Mouse (Mus musculus): ENCODE results near the gene Telo2. TPM values are rescaled to one million over a fixed set of nuclear protein-coding genes. Genes with fewer than 3 reads are reported as not detected.

Gene Telo2
- polyA plus RNA-seq, 1 experiment from 2014 or later: 8.7 TPM

GRCm38 (mm10) chr17:25123979-25124378 lies 8.2 kb upstream of the Telo2 start:
- H3K4me3 ChIP-seq (ENCODE audit: low read depth, low read length): no peak overlapping the region
- no peaks in the 10 kb centered on the region for H3K27me3 ChIP-seq (replicated peaks; ENCODE audit: control insufficient read depth, insufficient read depth, low read length)
- no peaks in the 10 kb centered on the region for H3K4me1 ChIP-seq (replicated peaks; ENCODE audit: control insufficient read depth, insufficient read depth, low read length)
- no peaks in the 10 kb centered on the region for H3K36me3 ChIP-seq (ENCODE audit: control insufficient read depth, insufficient read depth)
- no peak overlapping the region for H3K4me2 ChIP-seq (replicated peaks; ENCODE audit: low read depth)
- H3K9ac ChIP-seq (ENCODE audit: low read depth, low read length): no peak overlapping the region
- TF ChIP-seq CTCF (IDR thresholded peaks at IDR 0.05; ENCODE audit: low read depth): peak; percentile 61
- H3K9me3 ChIP-seq (ENCODE audit: control insufficient read depth): no peaks in the 10 kb centered on the region
- H3K27ac ChIP-seq (ENCODE audit: low read depth, low read length): no peak overlapping the region
- WGBS: 25% methylated on average over 7 of the region's 7 CpGs
- no peak for ATAC-seq

- Histone ChIP-seq H3K27ac (ENCODE audit: low read depth, low read length) (no peak within 1 kb of the TSS), H3K36me3 (ENCODE audit: control insufficient read depth, insufficient read depth) (no peaks in the 10 kb centered on the region), H3K4me1 (replicated peaks; ENCODE audit: control insufficient read depth, insufficient read depth, low read length) (no peaks in the 10 kb centered on the region; the same call in 1 of the 2 replicates), H3K9me3 (ENCODE audit: control insufficient read depth) (no peaks in the 10 kb centered on the region), H3K4me3 (ENCODE audit: low read depth, low read length) (no peak within 1 kb of the TSS), H3K27me3 (replicated peaks; ENCODE audit: control insufficient read depth, insufficient read depth, low read length) (no peaks in the 10 kb centered on the region), H3K4me2 (replicated peaks; ENCODE audit: low read depth) (no peak within 1 kb of the TSS), H3K9ac (ENCODE audit: low read depth, low read length) (no peak within 1 kb of the TSS)
- TF ChIP-seq CTCF (IDR thresholded peaks at IDR 0.05; ENCODE audit: low read depth): no peak
- no peak for ATAC-seq
- 37% methylated on average over 3 of the region's 3 CpGs for WGBS
These were observed 4.6 kb upstream of the Telo2 start, which contains the start of gene Ptx4 for GRCm38 (mm10) chr17:25120406-25120805. TSS of gene Ptx4 (plus strand) at chr17:25120760.

DNA sequence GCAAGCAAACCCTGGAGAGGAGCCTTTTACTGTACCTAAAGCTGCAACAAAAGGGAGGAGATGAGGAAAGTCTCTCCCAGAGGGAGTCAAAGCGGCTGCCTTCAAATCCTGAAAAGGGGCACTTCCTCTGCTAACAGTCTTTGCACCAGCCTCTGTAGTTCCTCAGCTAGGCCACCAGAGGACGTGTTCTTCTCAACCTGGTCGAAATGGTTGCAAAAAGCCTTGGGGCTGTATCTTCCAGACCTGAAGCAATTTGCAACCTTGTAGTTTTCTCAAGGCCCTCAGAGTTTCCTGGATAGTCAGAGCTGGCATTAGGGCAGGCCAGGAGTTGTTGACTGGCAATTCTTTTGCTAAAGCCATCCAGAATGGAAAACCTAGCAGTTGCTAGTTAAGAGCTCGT lies 1.5 kb upstream of the Telo2 start:
- no peak overlapping the region for H3K4me3 ChIP-seq (ENCODE audit: low read depth, low read length)
- TF ChIP-seq CTCF (IDR thresholded peaks at IDR 0.05; ENCODE audit: low read depth): peak; percentile 54

DNA sequence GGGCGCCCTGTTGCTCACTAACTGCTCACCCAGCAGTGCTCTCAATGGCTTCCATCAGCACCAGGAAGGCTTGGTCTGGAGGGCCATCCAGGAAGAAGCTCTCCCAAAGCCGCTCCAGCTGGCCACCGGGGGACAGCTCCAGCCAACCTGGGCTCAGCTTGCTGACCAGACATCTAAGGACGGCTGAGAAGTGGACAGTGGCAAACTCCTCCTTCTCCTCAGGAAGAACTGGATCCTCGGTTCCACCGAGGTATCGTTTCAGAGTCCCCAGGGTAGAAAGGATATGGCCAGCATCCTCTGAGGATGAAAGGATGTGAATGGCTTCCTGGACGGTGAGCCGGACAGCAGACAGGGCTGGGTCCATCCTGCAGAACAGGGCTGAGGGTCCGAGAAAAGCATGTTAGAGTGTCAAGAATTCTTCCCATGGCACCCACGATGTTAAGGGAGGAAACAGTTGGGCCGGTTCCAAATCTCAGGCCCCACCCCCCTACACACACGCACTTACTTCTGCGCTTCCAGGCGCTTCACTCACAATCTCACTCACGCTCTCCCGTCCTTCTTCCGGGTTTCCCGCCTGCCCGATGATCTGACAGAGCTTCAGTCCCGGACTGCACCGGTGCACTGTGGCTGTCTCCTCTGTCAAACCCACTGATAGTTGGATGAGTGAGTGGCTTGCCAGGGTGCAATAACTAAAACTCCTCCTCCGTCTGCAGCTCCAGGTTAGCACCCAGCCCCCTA lies 690 bp downstream of the Telo2 start:
- H3K4me2 ChIP-seq (replicated peaks; ENCODE audit: low read depth): peak overlapping the region; percentile 91
- WGBS: 8% methylated on average over 23 of the region's 23 CpGs
- H3K4me3 ChIP-seq (ENCODE audit: low read depth, low read length): peak overlapping the region; percentile 49
- TF ChIP-seq CTCF (IDR thresholded peaks at IDR 0.05; ENCODE audit: low read depth): no peak
- peak overlapping the region; percentile 89; the same call in 1 of the 2 replicates for H3K27ac ChIP-seq (ENCODE audit: low read depth, low read length)
- H3K9ac ChIP-seq (ENCODE audit: low read depth, low read length): peak overlapping the region; percentile 57
- no peaks in the 10 kb centered on the region; the same call in 1 of the 2 replicates for H3K4me1 ChIP-seq (replicated peaks; ENCODE audit: control insufficient read depth, insufficient read depth, low read length)
- H3K9me3 ChIP-seq (ENCODE audit: control insufficient read depth): no peaks in the 10 kb centered on the region
- H3K27me3 ChIP-seq (replicated peaks; ENCODE audit: control insufficient read depth, insufficient read depth, low read length): no peaks in the 10 kb centered on the region
- peaks cover 9% of the 10 kb centered on the region; the same call in 1 of the 2 replicates for H3K36me3 ChIP-seq (ENCODE audit: control insufficient read depth, insufficient read depth)
- peak; percentile 48 for ATAC-seq

More for the DNA sequence above, 1.5 kb upstream of the Telo2 start:
- ATAC-seq: no peak
- 37% methylated on average over 4 of the region's 4 CpGs for WGBS
- Histone ChIP-seq H3K27ac (ENCODE audit: low read depth, low read length) (no peak overlapping the region), H3K9ac (ENCODE audit: low read depth, low read length) (no peak overlapping the region), H3K4me2 (replicated peaks; ENCODE audit: low read depth) (no peak overlapping the region), H3K36me3 (ENCODE audit: control insufficient read depth, insufficient read depth) (no peaks in the 10 kb centered on the region), H3K4me1 (replicated peaks; ENCODE audit: control insufficient read depth, insufficient read depth, low read length) (no peaks in the 10 kb centered on the region; the same call in 1 of the 2 replicates), H3K27me3 (replicated peaks; ENCODE audit: control insufficient read depth, insufficient read depth, low read length) (no peaks in the 10 kb centered on the region), H3K9me3 (ENCODE audit: control insufficient read depth) (no peaks in the 10 kb centered on the region)

GRCm38 (mm10) chr17:25112423-25112810 lies 3.4 kb downstream of the Telo2 start:
- H3K4me1 ChIP-seq (replicated peaks; ENCODE audit: control insufficient read depth, insufficient read depth, low read length): no peaks in the 10 kb centered on the region; the same call in 1 of the 2 replicates
- H3K27ac ChIP-seq (ENCODE audit: low read depth, low read length): no peak overlapping the region
- H3K4me3 ChIP-seq (ENCODE audit: low read depth, low read length): no peak overlapping the region
- no peak for ATAC-seq
- H3K27me3 ChIP-seq (replicated peaks; ENCODE audit: control insufficient read depth, insufficient read depth, low read length): no peaks in the 10 kb centered on the region
- no peak overlapping the region for H3K4me2 ChIP-seq (replicated peaks; ENCODE audit: low read depth)
- TF ChIP-seq CTCF (IDR thresholded peaks at IDR 0.05; ENCODE audit: low read depth): no peak
- 80% methylated on average over 3 of the region's 3 CpGs for WGBS
- no peaks in the 10 kb centered on the region for H3K9me3 ChIP-seq (ENCODE audit: control insufficient read depth)
- no peak overlapping the region for H3K9ac ChIP-seq (ENCODE audit: low read depth, low read length)
- H3K36me3 ChIP-seq (ENCODE audit: control insufficient read depth, insufficient read depth): peaks cover 27% of the 10 kb centered on the region; the same call in 1 of the 2 replicates

DNA sequence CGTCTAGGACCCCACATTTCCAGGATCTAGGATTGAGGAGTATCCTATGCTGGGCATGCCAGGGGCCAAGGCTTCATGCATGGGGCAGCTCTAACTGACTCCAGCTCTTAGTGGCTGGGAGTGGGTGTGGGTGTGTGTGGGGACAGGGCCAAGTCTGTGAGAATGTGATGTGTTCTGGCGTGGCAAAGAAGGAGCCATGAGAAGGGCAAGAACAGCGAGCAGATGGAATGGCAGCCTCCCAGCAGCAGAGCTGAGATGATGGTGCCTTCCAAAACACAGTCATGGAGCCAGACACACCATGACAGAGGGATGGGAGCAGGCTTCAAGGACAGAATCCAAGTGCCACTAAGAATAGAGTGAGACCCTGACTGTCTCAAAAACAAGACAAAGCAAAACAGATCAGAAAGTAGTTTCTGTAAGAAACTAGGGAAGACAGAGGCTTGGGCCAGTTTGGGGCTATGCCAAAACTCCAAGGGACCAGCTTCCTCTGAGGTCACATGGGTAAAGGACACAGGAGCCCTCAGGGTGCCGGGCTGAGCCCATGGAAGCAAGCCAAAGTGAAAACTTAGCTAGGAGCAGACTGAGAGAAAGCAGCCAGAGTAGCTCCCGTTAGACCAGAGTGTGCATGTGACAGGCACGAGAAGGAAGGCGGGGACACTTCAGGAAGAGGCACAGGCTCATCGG lies 3.9 kb downstream of the Telo2 start:
- Histone ChIP-seq H3K36me3 (ENCODE audit: control insufficient read depth, insufficient read depth) (peaks cover 32% of the 10 kb centered on the region; the same call in 1 of the 2 replicates), H3K4me2 (replicated peaks; ENCODE audit: low read depth) (no peak overlapping the region), H3K27me3 (replicated peaks; ENCODE audit: control insufficient read depth, insufficient read depth, low read length) (no peaks in the 10 kb centered on the region), H3K9ac (ENCODE audit: low read depth, low read length) (no peak overlapping the region), H3K4me3 (ENCODE audit: low read depth, low read length) (no peak overlapping the region), H3K27ac (ENCODE audit: low read depth, low read length) (no peak overlapping the region), H3K9me3 (ENCODE audit: control insufficient read depth) (no peaks in the 10 kb centered on the region), H3K4me1 (replicated peaks; ENCODE audit: control insufficient read depth, insufficient read depth, low read length) (no peaks in the 10 kb centered on the region; the same call in 1 of the 2 replicates)
- no peak for ATAC-seq
- TF ChIP-seq CTCF (IDR thresholded peaks at IDR 0.05; ENCODE audit: low read depth): no peak
- 78% methylated on average over 8 of the region's 8 CpGs for WGBS

Measured in intestine, postnatal 0 days (tissue).